Mouse (Mus musculus): ENCODE results near the gene Uck2.

DNA sequence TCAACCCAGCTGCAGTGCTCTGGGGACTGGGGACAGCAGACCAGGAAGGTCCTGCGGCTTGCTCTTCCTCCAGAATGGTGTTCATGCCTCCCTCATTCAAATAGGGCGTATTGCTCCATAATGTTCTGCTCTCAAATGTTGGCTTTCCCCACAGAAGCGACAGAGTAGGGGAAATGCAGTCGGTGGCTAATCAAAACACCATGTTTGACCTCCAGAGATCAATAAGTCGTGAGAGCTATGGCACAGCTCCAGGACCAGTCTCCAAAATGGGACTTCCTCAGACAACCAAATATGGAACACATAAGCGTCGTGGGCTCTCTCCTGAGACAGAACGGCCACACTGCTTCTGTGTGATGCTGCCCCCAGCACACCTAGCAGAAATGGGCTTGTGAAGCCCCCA, 13.3 kb downstream of the Uck2 start:
- no peak for TF ChIP-seq CTCF (conservative IDR thresholded peaks at IDR 0.05; ENCODE audit: low read length)
- TF ChIP-seq POU5F1 (IDR thresholded peaks at IDR 0.05; ENCODE audit: borderline replicate concordance, low read length) = no peak
- TF ChIP-seq NANOG (IDR thresholded peaks at IDR 0.05; ENCODE audit: borderline replicate concordance, low read length) = no peak

Data from E14TG2a.4 (cell line).